ENCODE assay signal across 7 mouse cellular contexts in genomic region chr1:151087811-151088511, GRCm38 (mm10).
A peak's percentile ranks its signal among the peaks of the same experiment; 100 is the strongest.
DNase-seq lines count a peak whose midpoint lies in the region; ATAC-seq and TF ChIP-seq lines count a peak whose summit lies in the region.

No protein-coding gene starts in this region.

- intact Hi-C loops in left cerebral cortex, postnatal 36 days (cut with DNase I) = loop anchor here (10.0 kb wide), 1 partner anchor 87 kb away; no protein-coding TSS in a partner anchor

- H3K4me2 ChIP-seq in intestine, embryonic 15.5 days (replicated peaks) = no peak overlapping the region
- H3K4me2 ChIP-seq in intestine, postnatal 0 days (replicated peaks; ENCODE audit: low read depth) = no peak overlapping the region
- no peak overlapping the region for H3K4me2 ChIP-seq in hindbrain, embryonic 16.5 days (ENCODE audit: low read length)
- no peak overlapping the region for H3K4me2 ChIP-seq in kidney, embryonic 14.5 days (replicated peaks; ENCODE audit: low read depth, low read length)

- peak; percentile 25; the same call in 1 of the 2 replicates for ATAC-seq in intestine, embryonic 15.5 days
- no peak for ATAC-seq in intestine, postnatal 0 days
- ATAC-seq in hindbrain, embryonic 16.5 days = peak; percentile 66; the same call in 1 of the 2 replicates
- ATAC-seq in kidney, embryonic 14.5 days (ENCODE audit: low FRiP score, low TSS enrichment) = no peak

- H3K27me3 ChIP-seq in intestine, embryonic 15.5 days (replicated peaks) = no peaks in the 10 kb centered on the region
- no peaks in the 10 kb centered on the region for H3K27me3 ChIP-seq in intestine, postnatal 0 days (replicated peaks; ENCODE audit: control insufficient read depth, insufficient read depth, low read length)
- no peaks in the 10 kb centered on the region for H3K27me3 ChIP-seq in hindbrain, embryonic 16.5 days (replicated peaks; ENCODE audit: control insufficient read depth, insufficient read depth, low read length)
- no peaks in the 10 kb centered on the region for H3K27me3 ChIP-seq in kidney, embryonic 14.5 days (ENCODE audit: control insufficient read depth, insufficient read depth, low read length)

- H3K27ac ChIP-seq in intestine, embryonic 15.5 days = no peak overlapping the region
- H3K27ac ChIP-seq in intestine, postnatal 0 days (ENCODE audit: low read depth, low read length) = no peak overlapping the region
- no peak overlapping the region for H3K27ac ChIP-seq in hindbrain, embryonic 16.5 days (ENCODE audit: low read depth, low read length)
- no peak overlapping the region for H3K27ac ChIP-seq in kidney, embryonic 14.5 days (ENCODE audit: low read depth, low read length)

- no peaks in the 10 kb centered on the region for H3K9me3 ChIP-seq in intestine, embryonic 15.5 days
- no peaks in the 10 kb centered on the region for H3K9me3 ChIP-seq in intestine, postnatal 0 days (ENCODE audit: control insufficient read depth)
- H3K9me3 ChIP-seq in hindbrain, embryonic 16.5 days (ENCODE audit: control insufficient read depth, low read length) = no peaks in the 10 kb centered on the region
- H3K9me3 ChIP-seq in kidney, embryonic 14.5 days (ENCODE audit: control insufficient read depth, low read length) = no peaks in the 10 kb centered on the region

- H3K4me1 ChIP-seq in intestine, embryonic 15.5 days (replicated peaks) = peaks cover 5% of the 10 kb centered on the region
- no peaks in the 10 kb centered on the region for H3K4me1 ChIP-seq in intestine, postnatal 0 days (replicated peaks; ENCODE audit: control insufficient read depth, insufficient read depth, low read length)
- H3K4me1 ChIP-seq in hindbrain, embryonic 16.5 days (ENCODE audit: control insufficient read depth, insufficient read depth, low read depth, low read length) = no peaks in the 10 kb centered on the region; the same call in 1 of the 2 replicates
- H3K4me1 ChIP-seq in kidney, embryonic 14.5 days (ENCODE audit: control insufficient read depth, insufficient read depth, low read length) = 0 out of 2 replicates have a peak, but pooled peaks cover 4% of the 10 kb centered on the region

- TF ChIP-seq CTCF in intestine, postnatal 0 days (IDR thresholded peaks at IDR 0.05; ENCODE audit: low read depth) = no peak

- no peak overlapping the region for H3K9ac ChIP-seq in intestine, embryonic 15.5 days
- H3K9ac ChIP-seq in intestine, postnatal 0 days (ENCODE audit: low read depth, low read length) = no peak overlapping the region
- no peak overlapping the region for H3K9ac ChIP-seq in hindbrain, embryonic 16.5 days (ENCODE audit: low read depth, low read length)
- H3K9ac ChIP-seq in kidney, embryonic 14.5 days (ENCODE audit: low read depth, low read length) = no peak overlapping the region

- peak; percentile 31 to 66 for DNase-seq in adrenal gland, postnatal 36 days
- peak; percentile 67 to 80 for DNase-seq in left cerebral cortex, postnatal 36 days (ENCODE audit: low spot score in 2 of 2)
- DNase-seq in ovary, postnatal 10 days (ENCODE audit: low spot score) = no peak

- WGBS in intestine, embryonic 15.5 days = 66% methylated on average over 14 of the region's 14 CpGs
- 57% methylated on average over 14 of the region's 14 CpGs for WGBS in intestine, postnatal 0 days
- WGBS in hindbrain, embryonic 16.5 days = 68% methylated on average over 14 of the region's 14 CpGs
- 80% methylated on average over 14 of the region's 14 CpGs for WGBS in kidney, embryonic 14.5 days

- no peak overlapping the region for H3K4me3 ChIP-seq in intestine, embryonic 15.5 days (replicated peaks)
- no peak overlapping the region for H3K4me3 ChIP-seq in intestine, postnatal 0 days (ENCODE audit: low read depth, low read length)
- H3K4me3 ChIP-seq in hindbrain, embryonic 16.5 days (ENCODE audit: low read length) = no peak overlapping the region
- no peak overlapping the region for H3K4me3 ChIP-seq in kidney, embryonic 14.5 days (ENCODE audit: low read length)

- no peaks in the 10 kb centered on the region for H3K36me3 ChIP-seq in intestine, embryonic 15.5 days
- no peaks in the 10 kb centered on the region for H3K36me3 ChIP-seq in intestine, postnatal 0 days (ENCODE audit: control insufficient read depth, insufficient read depth)
- H3K36me3 ChIP-seq in hindbrain, embryonic 16.5 days (ENCODE audit: control insufficient read depth, insufficient read depth, low read length) = no peaks in the 10 kb centered on the region
- H3K36me3 ChIP-seq in kidney, embryonic 14.5 days (ENCODE audit: control insufficient read depth, insufficient read depth, low read length) = no peaks in the 10 kb centered on the region

Comparison
In these comparisons a context has a peak if more than half of its experiments do, and no peak if none do; other contexts are left out.
1. ATAC-seq: peak in intestine, embryonic 15.5 days (single experiment) and hindbrain, embryonic 16.5 days (single experiment); none in intestine, postnatal 0 days (single experiment) and kidney, embryonic 14.5 days (single experiment).